Mouse (Mus musculus) induced T-regulatory cell, adult 2 months (primary cell): ENCODE data around the gene Zfp277.

ENCODE experiments used
- DNase-seq: peaks from one replicate; pipeline ENCODE4 v3.0.0-alpha.2; 2012; ENCODE audit warnings: low read depth

Zfp277 gene

DNA sequence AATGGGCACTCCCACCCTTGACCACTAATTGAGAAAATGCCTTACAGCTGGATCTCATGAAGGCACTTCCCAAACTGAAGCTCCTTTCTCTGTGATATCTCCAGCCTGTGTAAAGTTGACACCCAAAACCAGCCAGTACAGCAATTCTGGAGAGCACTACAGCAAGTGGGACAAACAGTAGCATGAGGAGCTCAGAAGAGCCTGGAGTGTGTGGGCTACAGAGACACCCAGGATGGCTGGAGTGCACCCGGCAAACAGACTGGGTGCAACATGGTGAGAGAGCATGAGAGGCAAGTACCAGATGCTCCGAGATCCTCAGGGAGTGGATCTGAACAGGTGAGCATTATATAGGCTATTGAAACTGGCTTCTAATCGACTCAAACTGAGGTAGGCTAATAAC is 93.8 kb downstream of the Zfp277 start:
- DNase-seq = no peak

DNA sequence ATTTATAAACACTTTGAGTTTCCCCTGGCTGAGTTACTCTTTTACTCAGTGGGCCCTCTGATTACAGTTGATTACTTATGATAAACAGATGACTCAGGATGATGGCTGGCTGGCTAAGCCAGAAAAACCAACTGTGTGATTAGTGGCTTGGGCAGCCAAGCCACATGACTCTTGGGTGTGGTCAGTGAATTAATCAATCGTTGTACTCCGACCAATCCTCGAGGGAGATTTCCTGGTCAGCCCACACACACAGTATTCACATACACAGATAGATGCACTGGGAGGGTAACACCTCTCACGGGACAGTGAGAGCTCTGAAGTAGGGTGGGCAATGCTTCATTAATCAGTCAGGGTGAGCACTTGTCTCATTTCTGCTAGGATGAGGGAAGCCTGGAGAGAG is 97.5 kb downstream of the Zfp277 start:
- no peak for DNase-seq

DNA sequence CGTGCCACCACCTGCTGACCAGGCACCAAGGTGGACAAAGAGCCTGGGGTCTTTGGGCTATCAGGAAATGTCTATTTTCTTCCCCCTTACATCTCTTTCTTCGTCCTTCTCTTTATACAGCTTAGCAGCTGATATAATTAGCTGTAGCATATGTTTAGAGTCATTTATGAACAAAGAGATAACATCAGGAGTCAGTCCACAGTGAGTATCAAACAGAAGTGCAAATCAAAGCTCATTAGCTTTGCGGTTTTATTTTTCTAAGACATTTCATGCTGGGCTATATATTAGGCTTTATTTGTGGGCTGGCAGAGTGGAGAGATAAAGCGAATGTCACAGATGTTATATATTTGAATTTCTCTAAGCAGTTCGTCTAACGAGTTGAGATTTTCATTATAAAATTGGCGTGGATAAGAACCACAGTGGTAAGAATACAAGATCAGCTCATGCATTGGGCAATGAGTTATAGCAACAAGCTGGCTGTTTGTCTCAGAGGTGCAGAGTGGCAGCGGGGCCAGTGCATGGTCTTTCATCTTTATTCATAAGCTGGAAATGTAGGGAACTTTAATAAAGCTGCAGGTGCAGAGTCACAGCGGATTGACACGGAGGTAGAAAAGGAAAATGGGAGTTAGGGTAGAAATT is 98.5 kb downstream of the Zfp277 start:
- no peak for DNase-seq

DNA sequence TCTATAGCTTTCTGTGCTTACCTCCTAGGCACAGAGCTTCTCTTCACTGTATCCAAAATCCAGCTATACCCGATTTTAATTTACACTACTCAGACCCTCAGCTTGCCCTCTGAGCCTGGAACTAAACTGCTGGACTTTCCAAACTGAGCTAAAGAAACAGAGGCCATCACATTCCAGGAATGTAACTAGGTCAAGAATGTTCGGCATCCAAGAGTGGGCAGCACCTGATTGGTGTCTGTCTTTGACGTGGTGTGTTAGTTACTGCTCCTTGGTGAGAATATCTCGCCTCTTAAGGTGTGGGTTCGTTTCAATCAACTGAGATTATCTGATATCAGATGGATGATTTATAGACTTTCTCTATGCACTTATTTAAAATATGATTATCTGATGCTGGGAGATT is 104.3 kb downstream of the Zfp277 start:
- no peak for DNase-seq

DNA sequence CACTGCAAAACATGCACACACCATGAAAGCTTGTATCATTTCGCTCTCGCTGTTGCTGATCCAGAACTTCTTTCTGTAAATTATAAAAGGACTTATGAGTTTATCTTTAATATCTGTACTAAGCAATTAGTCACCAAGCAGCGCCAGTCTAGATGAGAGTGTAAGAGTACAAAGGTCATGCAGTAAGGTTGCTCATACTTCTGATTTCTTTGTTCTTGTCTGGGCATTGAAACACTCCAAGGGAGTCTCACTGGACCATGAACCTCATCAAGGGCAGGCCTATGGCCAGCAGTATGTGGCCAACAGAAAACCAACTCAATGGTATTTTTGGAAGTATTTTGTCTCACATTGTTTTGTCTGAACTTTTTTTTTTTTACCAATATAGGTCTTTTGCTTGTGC is 110.4 kb downstream of the Zfp277 start:
- DNase-seq = no peak

GRCm38 (mm10) chr12:40331467-40331866 is 114.2 kb downstream of the Zfp277 start:
- DNase-seq = no peak

DNA sequence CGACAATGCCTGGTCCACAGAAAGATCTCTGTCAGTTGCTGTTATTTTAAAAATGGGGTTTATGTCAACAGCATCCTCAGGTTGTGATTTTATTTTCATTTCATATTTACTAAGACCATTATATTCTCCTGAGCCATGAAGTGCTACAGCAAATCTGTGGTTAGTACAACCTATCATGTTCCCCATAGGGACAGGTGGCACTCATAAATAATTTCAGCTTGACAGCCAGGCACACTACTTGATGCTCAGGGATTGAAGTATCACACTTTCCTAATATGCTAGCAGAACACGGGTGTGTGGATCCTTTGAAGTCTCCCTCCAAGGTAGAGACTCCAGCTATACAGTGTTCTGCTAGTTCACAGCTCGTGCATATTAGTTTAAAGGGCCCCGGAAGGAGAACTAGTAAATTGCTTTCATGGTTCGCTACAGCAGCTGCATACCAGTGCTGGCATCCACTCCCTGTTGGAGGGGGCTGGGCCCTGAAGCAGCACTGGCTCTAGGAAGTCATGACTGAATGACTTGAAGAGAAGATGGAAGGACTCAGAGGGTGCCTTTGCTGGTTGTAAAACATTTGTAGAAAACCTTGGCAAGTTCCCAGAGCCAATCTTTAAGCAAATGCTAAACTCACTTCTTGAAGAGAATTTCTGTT is 118.6 kb downstream of the Zfp277 start:
- DNase-seq = no peak

- DNase-seq = no peak
Measured at GRCm38 (mm10) chr12:40325582-40325981, 120.1 kb downstream of the Zfp277 start.

GRCm38 (mm10) chr12:40324819-40325218 is 120.9 kb downstream of the Zfp277 start:
- no peak for DNase-seq

DNA sequence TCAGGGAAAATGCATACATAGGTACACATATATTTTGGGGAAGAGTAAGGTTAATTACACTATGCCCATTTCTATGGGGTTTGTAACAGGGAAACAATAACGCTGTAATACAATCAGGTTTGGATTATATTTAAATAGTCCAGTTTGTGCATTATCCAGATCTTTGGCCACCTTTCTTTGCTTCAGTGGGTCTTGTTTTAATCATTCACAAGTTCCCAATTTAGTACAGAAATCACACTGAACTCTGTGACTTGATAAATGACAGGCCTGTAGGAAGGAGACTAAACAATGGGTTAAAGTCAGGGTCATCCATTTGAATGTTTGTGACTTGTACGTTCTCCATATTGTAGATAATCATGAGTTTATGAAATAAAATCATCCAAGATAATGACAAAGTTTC is 130.6 kb downstream of the Zfp277 start:
- no peak for DNase-seq

DNA sequence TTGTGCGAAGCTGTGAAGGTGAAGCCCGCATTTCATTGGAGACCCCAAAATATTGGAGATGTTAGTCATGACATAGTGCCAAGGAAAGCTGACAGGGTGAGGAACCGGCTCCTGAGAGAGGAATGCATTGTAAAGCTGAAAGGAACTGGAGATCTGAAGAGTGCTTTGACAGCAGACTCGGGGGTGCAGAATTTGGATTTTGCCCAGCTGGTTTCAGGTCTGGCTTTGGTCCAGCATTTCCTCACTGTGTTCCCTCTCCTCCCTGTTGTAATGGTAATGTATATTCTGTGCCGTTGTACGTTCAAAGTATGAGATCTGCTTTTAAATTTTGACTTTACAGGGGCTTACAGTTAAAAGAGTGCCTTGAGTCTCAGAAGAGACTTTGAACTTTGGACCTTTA is 141.7 kb downstream of the Zfp277 start:
- DNase-seq = no peak

- no peak for DNase-seq
Measured at GRCm38 (mm10) chr12:40298636-40299035, 147.1 kb downstream of the Zfp277 start.

GRCm38 (mm10) chr12:40286539-40286938 is 159.2 kb downstream of the Zfp277 start:
- no peak for DNase-seq

GRCm38 (mm10) chr12:40280596-40281325 is 164.9 kb downstream of the Zfp277 start:
- no peak for DNase-seq

- no peak for DNase-seq
Measured at GRCm38 (mm10) chr12:40277581-40277980, 168.1 kb downstream of the Zfp277 start.

GRCm38 (mm10) chr12:40274931-40275330 is 170.8 kb downstream of the Zfp277 start:
- DNase-seq = no peak

DNA sequence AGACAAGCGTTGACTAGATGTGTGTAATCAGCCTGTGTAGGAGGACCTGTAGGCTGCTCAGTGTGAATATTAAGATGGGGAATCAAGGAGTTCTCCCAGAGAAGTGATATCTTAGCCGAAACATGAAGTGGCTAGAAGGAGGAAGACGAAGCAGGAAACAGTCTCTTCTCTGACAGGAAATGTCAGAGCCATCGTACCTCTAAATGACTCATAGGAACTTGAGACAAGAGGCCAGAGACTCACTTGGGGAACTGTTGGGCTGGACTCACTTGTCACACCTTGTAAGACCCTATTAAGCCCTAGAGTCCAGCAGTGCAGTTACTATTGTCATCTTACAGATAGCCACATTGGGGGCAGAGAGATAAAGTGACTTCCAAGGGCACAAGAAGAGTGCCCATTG is 172.4 kb downstream of the Zfp277 start:
- peak; percentile 28 for DNase-seq

DNA sequence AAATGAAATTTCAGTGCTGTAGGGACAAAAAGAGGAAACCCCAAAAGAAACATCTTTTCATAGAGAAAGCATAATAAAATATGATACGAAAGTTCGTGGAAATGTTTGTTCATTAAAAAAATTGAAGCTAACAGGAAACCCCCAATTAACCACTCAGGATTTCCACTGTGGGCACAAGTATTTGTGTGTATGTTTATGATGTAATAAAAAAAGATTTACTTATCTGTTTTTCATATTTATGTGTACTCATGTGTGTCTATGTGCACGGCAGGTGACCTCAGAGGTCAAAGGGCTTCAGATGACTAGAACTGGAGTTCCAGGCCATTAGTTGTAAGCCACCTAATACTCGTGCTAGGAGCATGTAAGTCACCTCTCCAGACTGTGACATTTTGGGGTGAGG is 173.0 kb downstream of the Zfp277 start:
- DNase-seq = peak; percentile 8

DNA sequence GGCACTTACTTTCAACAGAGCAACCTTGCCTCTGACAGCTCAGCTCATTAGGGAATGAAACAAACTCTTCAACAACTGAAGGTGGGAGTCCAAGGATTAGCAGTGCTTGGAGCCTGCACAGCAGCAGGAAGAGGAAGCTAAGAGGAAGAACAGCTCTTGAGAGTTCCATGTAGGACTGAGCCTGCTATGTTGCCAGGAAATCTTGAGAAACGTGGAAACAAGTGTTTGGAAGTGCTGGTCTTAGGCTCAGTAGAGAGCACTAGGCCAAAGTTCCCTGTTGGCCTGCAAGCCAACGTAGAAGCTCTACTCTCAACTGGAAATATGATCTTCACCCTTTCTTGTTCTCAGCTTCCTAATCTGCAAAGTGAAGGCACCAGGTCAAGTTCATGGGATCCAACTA is 177.4 kb downstream of the Zfp277 start:
- no peak for DNase-seq
